Mouse (Mus musculus): ENCODE results near the gene Plxdc2. TPM values are rescaled to one million over a fixed set of nuclear protein-coding genes. Genes with fewer than 3 reads are reported as not detected.

Gene Plxdc2
- polyA plus RNA-seq, 1 experiment, result 6.9 TPM

- H3K4me1 ChIP-seq (ENCODE audit: control insufficient read depth, insufficient read depth, low read length), result no peaks in the 10 kb centered on the region
- TF ChIP-seq CTCF (IDR thresholded peaks at IDR 0.05; ENCODE audit: control insufficient read depth, insufficient read depth, low read length) (no peak), POLR2A (IDR thresholded peaks at IDR 0.05; ENCODE audit: borderline replicate concordance, control insufficient read depth, low read depth, low read length) (no peak)
- H3K27ac ChIP-seq (ENCODE audit: control insufficient read depth, insufficient read depth, low read depth, low read length, poor library complexity), result no peak overlapping the region
- no peak overlapping the region for H3K4me3 ChIP-seq (replicated peaks; ENCODE audit: control insufficient read depth, low read depth, low read length)
- WGBS, result 86% methylated on average over 1 of the region's 1 CpGs
Observed at GRCm38 (mm10) chr2:16684529-16684928, 328.4 kb downstream of the Plxdc2 start.

GRCm38 (mm10) chr2:16696390-16696789, 340.3 kb downstream of the Plxdc2 start:
- no peaks in the 10 kb centered on the region for H3K4me1 ChIP-seq (ENCODE audit: control insufficient read depth, insufficient read depth, low read length)
- no peak for TF ChIP-seq CTCF (IDR thresholded peaks at IDR 0.05; ENCODE audit: control insufficient read depth, insufficient read depth, low read length)
- no peak for TF ChIP-seq POLR2A (IDR thresholded peaks at IDR 0.05; ENCODE audit: borderline replicate concordance, control insufficient read depth, low read depth, low read length)
- no peak overlapping the region for H3K4me3 ChIP-seq (replicated peaks; ENCODE audit: control insufficient read depth, low read depth, low read length)
- H3K27ac ChIP-seq (ENCODE audit: control insufficient read depth, insufficient read depth, low read depth, low read length, poor library complexity), result no peak overlapping the region
- 76% methylated on average over 2 of the region's 2 CpGs for WGBS

DNA sequence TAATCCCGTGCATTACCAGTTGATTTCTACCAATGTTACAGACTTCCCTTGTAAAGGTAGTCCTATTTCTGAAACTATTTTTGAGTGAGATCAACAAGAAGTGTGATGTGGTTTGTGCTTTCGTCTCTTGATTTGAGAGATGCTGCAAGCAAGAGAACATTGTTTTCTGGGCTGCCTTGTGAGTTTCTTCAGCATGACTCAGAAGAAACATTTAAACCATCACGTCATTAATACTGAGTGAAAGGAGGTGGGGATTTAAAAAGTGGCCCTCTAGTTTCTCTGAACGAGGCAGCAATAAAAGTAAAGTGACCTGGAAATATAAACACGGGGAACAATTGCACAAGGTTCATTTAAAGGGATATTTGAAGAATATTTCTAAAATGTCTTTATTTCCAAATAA, 341.1 kb downstream of the Plxdc2 start:
- H3K4me3 ChIP-seq (replicated peaks; ENCODE audit: control insufficient read depth, low read depth, low read length), result no peak overlapping the region
- no peak overlapping the region for H3K27ac ChIP-seq (ENCODE audit: control insufficient read depth, insufficient read depth, low read depth, low read length, poor library complexity)
- H3K4me1 ChIP-seq (ENCODE audit: control insufficient read depth, insufficient read depth, low read length), result no peaks in the 10 kb centered on the region
- TF ChIP-seq POLR2A (IDR thresholded peaks at IDR 0.05; ENCODE audit: borderline replicate concordance, control insufficient read depth, low read depth, low read length) (no peak), CTCF (IDR thresholded peaks at IDR 0.05; ENCODE audit: control insufficient read depth, insufficient read depth, low read length) (no peak)
- 73% methylated on average over 5 of the region's 5 CpGs for WGBS

DNA sequence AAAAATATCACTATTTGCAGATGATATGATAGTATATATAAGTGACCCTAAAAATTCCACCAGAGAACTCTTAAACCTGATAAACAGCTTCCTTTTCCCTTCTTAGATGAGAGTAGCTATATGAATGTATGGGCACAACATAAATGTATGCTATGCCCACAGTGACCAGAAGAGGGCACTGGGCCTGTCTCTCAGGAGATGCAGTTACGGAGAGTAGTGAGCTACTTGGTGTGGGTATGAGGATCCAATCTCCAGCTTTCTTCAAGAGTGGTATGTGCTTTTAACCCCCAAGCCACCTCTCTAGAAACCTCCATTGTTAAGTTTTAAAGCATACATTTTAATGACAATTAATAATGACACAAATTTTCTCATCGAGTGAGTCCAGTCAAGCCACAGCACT, 350.1 kb downstream of the Plxdc2 start:
- WGBS, result 80% methylated on average over 2 of the region's 2 CpGs
- no peak for TF ChIP-seq POLR2A (IDR thresholded peaks at IDR 0.05; ENCODE audit: borderline replicate concordance, control insufficient read depth, low read depth, low read length)
- TF ChIP-seq CTCF (IDR thresholded peaks at IDR 0.05; ENCODE audit: control insufficient read depth, insufficient read depth, low read length), result peak; percentile 22; the same call in 1 of the 2 replicates
- Histone ChIP-seq H3K27ac (ENCODE audit: control insufficient read depth, insufficient read depth, low read depth, low read length, poor library complexity) (no peak overlapping the region), H3K4me3 (replicated peaks; ENCODE audit: control insufficient read depth, low read depth, low read length) (no peak overlapping the region), H3K4me1 (ENCODE audit: control insufficient read depth, insufficient read depth, low read length) (no peaks in the 10 kb centered on the region)

DNA sequence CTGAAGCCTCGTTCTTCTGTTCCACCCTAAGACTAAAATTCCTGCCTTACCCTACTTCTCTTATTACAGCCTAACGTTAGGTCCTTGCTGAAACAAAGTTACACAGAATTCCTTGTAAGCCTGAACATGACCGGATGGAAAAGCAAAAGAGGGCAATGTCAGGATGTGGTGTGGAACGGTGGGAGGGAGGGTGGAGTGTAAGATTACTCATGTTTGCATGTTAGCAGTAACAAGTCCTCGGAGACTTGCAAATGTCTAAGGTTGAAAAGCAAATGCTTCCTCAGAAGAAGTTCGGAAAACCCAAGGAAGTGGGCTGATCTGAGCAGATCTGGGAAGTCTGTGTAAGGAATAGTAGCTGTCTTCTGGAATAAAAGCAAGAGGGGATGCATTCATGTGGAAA, 353.8 kb downstream of the Plxdc2 start:
- Histone ChIP-seq H3K4me3 (replicated peaks; ENCODE audit: control insufficient read depth, low read depth, low read length) (no peak overlapping the region), H3K4me1 (ENCODE audit: control insufficient read depth, insufficient read depth, low read length) (no peaks in the 10 kb centered on the region), H3K27ac (ENCODE audit: control insufficient read depth, insufficient read depth, low read depth, low read length, poor library complexity) (no peak overlapping the region)
- TF ChIP-seq CTCF (IDR thresholded peaks at IDR 0.05; ENCODE audit: control insufficient read depth, insufficient read depth, low read length) (no peak), POLR2A (IDR thresholded peaks at IDR 0.05; ENCODE audit: borderline replicate concordance, control insufficient read depth, low read depth, low read length) (no peak)
- WGBS, result 75% methylated on average over 6 of the region's 6 CpGs

- Histone ChIP-seq H3K27ac (ENCODE audit: control insufficient read depth, insufficient read depth, low read depth, low read length, poor library complexity) (no peak overlapping the region), H3K4me1 (ENCODE audit: control insufficient read depth, insufficient read depth, low read length) (no peaks in the 10 kb centered on the region), H3K4me3 (replicated peaks; ENCODE audit: control insufficient read depth, low read depth, low read length) (no peak overlapping the region)
- TF ChIP-seq POLR2A (IDR thresholded peaks at IDR 0.05; ENCODE audit: borderline replicate concordance, control insufficient read depth, low read depth, low read length), result no peak
- TF ChIP-seq CTCF (IDR thresholded peaks at IDR 0.05; ENCODE audit: control insufficient read depth, insufficient read depth, low read length), result no peak
- 80% methylated on average over 5 of the region's 5 CpGs for WGBS
Observed at GRCm38 (mm10) chr2:16731033-16731432, 374.9 kb downstream of the Plxdc2 start.

DNA sequence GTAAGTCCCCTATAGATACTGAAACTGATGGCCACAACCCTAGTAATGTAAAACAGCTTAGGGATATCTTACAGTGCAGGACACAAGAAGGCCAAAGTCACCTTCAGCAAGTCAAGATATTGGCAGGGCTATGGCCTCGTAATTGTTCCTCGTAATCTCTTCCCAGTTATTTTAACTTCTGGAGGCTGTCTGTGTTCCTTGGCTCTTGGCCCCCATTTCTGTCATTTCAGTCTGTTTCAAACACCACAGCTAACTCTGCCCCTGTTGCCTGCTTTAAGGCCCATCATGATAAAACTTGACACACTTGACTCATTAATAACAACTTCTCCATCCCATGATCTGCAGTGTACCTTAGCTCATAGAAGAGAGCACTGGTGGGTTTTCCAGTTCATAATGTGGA, 378.3 kb downstream of the Plxdc2 start:
- no peak overlapping the region for H3K27ac ChIP-seq (ENCODE audit: control insufficient read depth, insufficient read depth, low read depth, low read length, poor library complexity)
- TF ChIP-seq CTCF (IDR thresholded peaks at IDR 0.05; ENCODE audit: control insufficient read depth, insufficient read depth, low read length) (no peak), POLR2A (IDR thresholded peaks at IDR 0.05; ENCODE audit: borderline replicate concordance, control insufficient read depth, low read depth, low read length) (no peak)
- WGBS, result 86% methylated on average over 2 of the region's 2 CpGs

GRCm38 (mm10) chr2:16738241-16738640, 382.1 kb downstream of the Plxdc2 start:
- no peak for TF ChIP-seq CTCF (IDR thresholded peaks at IDR 0.05; ENCODE audit: control insufficient read depth, insufficient read depth, low read length)
- TF ChIP-seq POLR2A (IDR thresholded peaks at IDR 0.05; ENCODE audit: borderline replicate concordance, control insufficient read depth, low read depth, low read length), result no peak
- Histone ChIP-seq H3K4me1 (ENCODE audit: control insufficient read depth, insufficient read depth, low read length) (no peaks in the 10 kb centered on the region), H3K27ac (ENCODE audit: control insufficient read depth, insufficient read depth, low read depth, low read length, poor library complexity) (no peak overlapping the region), H3K4me3 (replicated peaks; ENCODE audit: control insufficient read depth, low read depth, low read length) (no peak overlapping the region)
- WGBS, result 4% methylated on average over 8 of the region's 8 CpGs

More for the DNA sequence above, 378.3 kb downstream of the Plxdc2 start:
- H3K4me1 ChIP-seq (ENCODE audit: control insufficient read depth, insufficient read depth, low read length), result no peaks in the 10 kb centered on the region
- H3K4me3 ChIP-seq (replicated peaks; ENCODE audit: control insufficient read depth, low read depth, low read length), result no peak overlapping the region

GRCm38 (mm10) chr2:16741813-16742212, 385.7 kb downstream of the Plxdc2 start:
- H3K27ac ChIP-seq (ENCODE audit: control insufficient read depth, insufficient read depth, low read depth, low read length, poor library complexity), result no peak overlapping the region
- TF ChIP-seq POLR2A (IDR thresholded peaks at IDR 0.05; ENCODE audit: borderline replicate concordance, control insufficient read depth, low read depth, low read length), result no peak
- H3K4me3 ChIP-seq (replicated peaks; ENCODE audit: control insufficient read depth, low read depth, low read length), result no peak overlapping the region
- 77% methylated on average over 3 of the region's 3 CpGs for WGBS
- no peaks in the 10 kb centered on the region for H3K4me1 ChIP-seq (ENCODE audit: control insufficient read depth, insufficient read depth, low read length)
